Mouse (Mus musculus) testis, adult 2 months (tissue): ENCODE results near the gene Spats2l.

Experiments used
- CTCF ChIP-seq: fragments of 200-500 bp; IDR thresholded peaks from 2 replicates; pipeline ENCODE4 v1.5.1; 2012; ENCODE audit warnings: low read depth, mild to moderate bottlenecking, inconsistent platforms, low read length, moderate library complexity; ENCODE audit not compliant: control insufficient read depth, insufficient read depth, insufficient replicate concordance
- POLR2A ChIP-seq: fragments of 200-500 bp; IDR thresholded peaks from 2 replicates; pipeline ENCODE4 v1.6.1; 2012; ENCODE audit warnings: low read depth, mild to moderate bottlenecking, inconsistent platforms, low read length, moderate library complexity; ENCODE audit not compliant: control insufficient read depth

- TF ChIP-seq CTCF: no peak
- no peak for TF ChIP-seq POLR2A
Measured at GRCm38 (mm10) chr1:57889803-57890202, 115.8 kb downstream of the Spats2l start.
